9 mouse cellular contexts compared by ENCODE assay signal in the genomic region with DNA sequence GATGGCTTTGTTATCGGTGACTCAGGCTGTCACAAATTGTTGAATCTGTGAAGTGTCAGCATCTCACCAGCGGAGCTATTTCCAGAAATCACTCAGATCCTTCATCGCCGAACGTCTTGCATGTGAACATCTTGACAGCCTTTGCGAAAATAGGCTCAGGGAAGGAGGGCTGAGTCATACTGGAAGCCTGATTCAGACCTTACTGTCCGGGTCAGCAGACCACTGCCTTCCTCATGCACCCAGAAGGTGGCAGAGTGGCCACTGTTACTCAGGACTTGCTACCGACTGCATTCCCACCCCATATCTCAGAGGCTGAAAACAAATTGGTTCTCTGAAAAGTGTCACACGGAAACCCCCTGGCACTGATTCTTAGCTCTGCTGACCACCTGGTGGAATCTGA. TPM values are rescaled to one million over a fixed set of nuclear protein-coding genes. Genes with fewer than 3 reads are reported as not detected.
A peak's percentile ranks its signal among the peaks of the same experiment; 100 is the strongest.
DNase-seq lines count a peak whose midpoint lies in the region; ATAC-seq and TF ChIP-seq lines count a peak whose summit lies in the region.
"Had no signal": no experiment of that assay in that cellular context is flagged by ENCODE, and none has a peak within 500 bp of the region (broad histone marks: within the 10 kb centered on the region; RNA-seq: fewer than 3 reads in every experiment).

No protein-coding gene starts in this region.

- no peaks in the 10 kb centered on the region for H3K27me3 ChIP-seq in kidney, embryonic 15.5 days
- H3K27me3 ChIP-seq in kidney, embryonic 16.5 days (ENCODE audit: insufficient read depth, low read length), result no peaks in the 10 kb centered on the region
- H3K27me3 ChIP-seq: midbrain, embryonic 12.5 days had no signal

- 76% methylated on average over 9 of the region's 9 CpGs for WGBS in kidney, embryonic 15.5 days
- 79% methylated on average over 9 of the region's 9 CpGs for WGBS in kidney, embryonic 16.5 days

- no peak overlapping the region for H3K4me3 ChIP-seq in left cerebral cortex, adult 2 months
- no peak overlapping the region for H3K4me3 ChIP-seq in kidney, embryonic 15.5 days (replicated peaks)
- H3K4me3 ChIP-seq in kidney, embryonic 16.5 days (ENCODE audit: low read length), result no peak overlapping the region
- H3K4me3 ChIP-seq: midbrain, embryonic 12.5 days had no signal

- H3K27ac ChIP-seq in left cerebral cortex, adult 2 months, result peak overlapping the region; percentile 9; the same call in 1 of the 2 replicates
- H3K27ac ChIP-seq in kidney, embryonic 15.5 days, result no peak overlapping the region
- no peak overlapping the region for H3K27ac ChIP-seq in kidney, embryonic 16.5 days (ENCODE audit: low read length)
- H3K27ac ChIP-seq: midbrain, embryonic 12.5 days had no signal

- TF ChIP-seq CTCF in left cerebral cortex, adult 2 months (IDR thresholded peaks at IDR 0.05), result peak; percentile 42

- DNase-seq in cerebellum, postnatal 10 days, result peak; percentile 32 to 44
- DNase-seq in 416B (ENCODE audit: low read depth), result peak; percentile 40
- peak; percentile 49 to 74 for DNase-seq in frontal cortex, adult 2 months (ENCODE audit: extremely low spot score in 1 of 2, low spot score in 1 of 2)
- peak in 1 of 2 experiments; percentile 21 for DNase-seq in left cerebral cortex, adult 2 months (ENCODE audit: extremely low spot score in 1 of 2, low spot score in 2 of 2)
- DNase-seq in urinary bladder, postnatal 14 days (ENCODE audit: low spot score), result no peak

- H3K36me3 ChIP-seq in kidney, embryonic 15.5 days, result no peaks in the 10 kb centered on the region
- no peaks in the 10 kb centered on the region for H3K36me3 ChIP-seq in kidney, embryonic 16.5 days (ENCODE audit: insufficient read depth, low read length)
- H3K36me3 ChIP-seq: midbrain, embryonic 12.5 days had no signal

- no peak overlapping the region for H3K9ac ChIP-seq in kidney, embryonic 15.5 days
- no peak overlapping the region for H3K9ac ChIP-seq in kidney, embryonic 16.5 days (replicated peaks; ENCODE audit: low read length)
- H3K9ac ChIP-seq: midbrain, embryonic 12.5 days had no signal

- no peaks in the 10 kb centered on the region for H3K9me3 ChIP-seq in kidney, embryonic 15.5 days (replicated peaks)
- H3K9me3 ChIP-seq in kidney, embryonic 16.5 days (ENCODE audit: low read length), result no peaks in the 10 kb centered on the region
- H3K9me3 ChIP-seq: midbrain, embryonic 12.5 days had no signal

- no peak overlapping the region for H3K4me2 ChIP-seq in kidney, embryonic 15.5 days
- H3K4me2 ChIP-seq in kidney, embryonic 16.5 days (replicated peaks; ENCODE audit: low read depth, low read length), result no peak overlapping the region
- H3K4me2 ChIP-seq: midbrain, embryonic 12.5 days had no signal

- intact Hi-C loops in left cerebral cortex, adult 2 months (cut with DNase I), result loop anchor here (1.0 to 2.0 kb wide), 2 partner anchors 57 to 182 kb away; no protein-coding TSS in a partner anchor

- no peaks in the 10 kb centered on the region for H3K4me1 ChIP-seq in kidney, embryonic 15.5 days
- no peaks in the 10 kb centered on the region for H3K4me1 ChIP-seq in kidney, embryonic 16.5 days (ENCODE audit: insufficient read depth, low read length)
- H3K4me1 ChIP-seq: midbrain, embryonic 12.5 days had no signal

- ATAC-seq in cerebellum, adult (ENCODE audit: insufficient number of reproducible peaks, low FRiP score, low TSS enrichment), result no peak
- ATAC-seq in kidney, embryonic 15.5 days (replicated peaks; ENCODE audit: low FRiP score), result no peak
- ATAC-seq in kidney, embryonic 16.5 days (ENCODE audit: low FRiP score, low TSS enrichment), result no peak

RNA-seq across cellular contexts. Expression of gene Dusp22, which starts 55.9 kb away (rescaled TPM):
- polyA plus RNA-seq in frontal cortex, adult 2 months (2012; rRNA removed), result 26.7 and 27.9 TPM in 2 replicates
- total RNA-seq in left cerebral cortex, adult 2 months (2021), result 10 to 100 TPM; 29.7 to 33.1 TPM
- 20.1 TPM in 2 replicates for polyA plus RNA-seq in kidney, embryonic 15.5 days (2015; fragmentation: Nextera tagmentation; extraction: Ambion mirVana)
- 19.1 and 20.4 TPM in 2 replicates for polyA plus RNA-seq in kidney, embryonic 16.5 days (2015; fragmentation: Nextera tagmentation; extraction: Ambion mirVana)

RNA-seq across cellular contexts. Expression of gene Uqcrfs1, which starts 58.8 kb away (rescaled TPM):
- 160 and 177 TPM in 2 replicates for polyA plus RNA-seq in frontal cortex, adult 2 months (2012; rRNA removed)
- total RNA-seq in left cerebral cortex, adult 2 months (2021), result 100 to 1,000 TPM; 138 to 149 TPM
- 269 and 295 TPM in 2 replicates for polyA plus RNA-seq in kidney, embryonic 15.5 days (2015; fragmentation: Nextera tagmentation; extraction: Ambion mirVana)
- 312 and 338 TPM in 2 replicates for polyA plus RNA-seq in kidney, embryonic 16.5 days (2015; fragmentation: Nextera tagmentation; extraction: Ambion mirVana)
